Mouse (Mus musculus) bone marrow macrophage, adult 2 months (primary cell): Measurements from ENCODE around the gene Lypd6.

Experiments used
- CTCF ChIP-seq: IDR thresholded peaks from 2 replicates; pipeline ENCODE4 v1.5.1; 2012; ENCODE audit warnings: low read depth, mild to moderate bottlenecking, low read length, moderate library complexity
- POLR2A ChIP-seq: IDR thresholded peaks from 2 replicates; pipeline ENCODE4 v1.6.1; 2012; ENCODE audit warnings: mild to moderate bottlenecking, low read depth, low read length, borderline replicate concordance

GRCm38 (mm10) chr2:50225019-50225418 is 158.8 kb downstream of the Lypd6 start:
- TF ChIP-seq CTCF (no peak), POLR2A (no peak)
